Mouse (Mus musculus): ENCODE measurements around the gene Man2a1. TPM values are rescaled to one million over a fixed set of nuclear protein-coding genes. Genes with fewer than 3 reads are reported as not detected.

Gene Man2a1
- polyA plus RNA-seq, 1 experiment from 2014 or later: 11.5 TPM

DNA sequence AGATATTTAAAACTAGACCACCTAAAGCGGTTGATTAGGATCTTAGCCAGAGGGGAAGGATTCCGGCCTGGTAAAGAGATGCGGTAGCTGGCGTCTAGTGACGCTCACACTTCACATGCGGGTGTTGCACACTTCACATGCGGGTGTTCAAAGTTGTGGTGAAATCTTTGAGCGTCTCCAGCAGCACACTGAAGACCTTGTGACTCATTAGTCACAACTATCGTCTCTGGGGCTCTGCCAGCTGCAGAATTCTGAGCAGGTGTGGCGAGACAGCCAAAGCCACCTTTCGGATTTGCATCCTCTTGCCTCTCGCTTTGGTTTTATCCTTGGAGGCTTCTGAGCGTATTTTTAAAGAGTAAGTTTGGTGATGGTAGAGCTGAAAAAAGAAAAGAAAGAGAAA is 187.8 kb downstream of the Man2a1 start:
- WGBS (ENCODE audit: insufficient replicate concordance): 84% methylated on average over 13 of the region's 13 CpGs
- H3K4me1 ChIP-seq (ENCODE audit: insufficient read depth): no peaks in the 10 kb centered on the region
- no peaks in the 10 kb centered on the region for H3K27me3 ChIP-seq (ENCODE audit: insufficient read depth, low read length)
- no peak overlapping the region for H3K4me3 ChIP-seq (ENCODE audit: low read depth, low read length)
- H3K4me2 ChIP-seq (ENCODE audit: low read depth, low read length): no peak overlapping the region
- no peak for DNase-seq
- no peak overlapping the region for H3K27ac ChIP-seq (ENCODE audit: low read depth)
- H3K9me3 ChIP-seq (ENCODE audit: low read length): no peaks in the 10 kb centered on the region
- H3K36me3 ChIP-seq (replicated peaks; ENCODE audit: insufficient read depth, low read length): no peaks in the 10 kb centered on the region
- no peak for ATAC-seq
- H3K9ac ChIP-seq (replicated peaks): no peak overlapping the region
- TF ChIP-seq CTCF (IDR thresholded peaks at IDR 0.05; ENCODE audit: low read depth) (no peak), EP300 (IDR thresholded peaks at IDR 0.05; ENCODE audit: low read depth) (no peak)

- H3K9ac ChIP-seq (replicated peaks): no peak overlapping the region
- H3K27ac ChIP-seq (ENCODE audit: low read depth): no peak overlapping the region
- H3K4me2 ChIP-seq (ENCODE audit: low read depth, low read length): no peak overlapping the region
- TF ChIP-seq CTCF (IDR thresholded peaks at IDR 0.05; ENCODE audit: low read depth): no peak
- no peak for TF ChIP-seq EP300 (IDR thresholded peaks at IDR 0.05; ENCODE audit: low read depth)
- no peaks in the 10 kb centered on the region for H3K4me1 ChIP-seq (ENCODE audit: insufficient read depth)
- H3K36me3 ChIP-seq (replicated peaks; ENCODE audit: insufficient read depth, low read length): no peaks in the 10 kb centered on the region
- H3K27me3 ChIP-seq (ENCODE audit: insufficient read depth, low read length): no peaks in the 10 kb centered on the region
- 68% methylated on average over 3 of the region's 3 CpGs for WGBS (ENCODE audit: insufficient replicate concordance)
- ATAC-seq: no peak
- H3K4me3 ChIP-seq (ENCODE audit: low read depth, low read length): no peak overlapping the region
- DNase-seq: no peak
- H3K9me3 ChIP-seq (ENCODE audit: low read length): no peaks in the 10 kb centered on the region
Measured at GRCm38 (mm10) chr17:64789175-64789574, 188.6 kb downstream of the Man2a1 start.

- TF ChIP-seq CTCF (IDR thresholded peaks at IDR 0.05; ENCODE audit: low read depth) (no peak), EP300 (IDR thresholded peaks at IDR 0.05; ENCODE audit: low read depth) (no peak)
Measured at GRCm38 (mm10) chr17:64792076-64792475, 191.5 kb downstream of the Man2a1 start.

GRCm38 (mm10) chr17:64792623-64793022 is 192.1 kb downstream of the Man2a1 start:
- no peak for ATAC-seq
- no peak for DNase-seq
- H3K27me3 ChIP-seq (ENCODE audit: insufficient read depth, low read length): no peaks in the 10 kb centered on the region
- no peak overlapping the region for H3K4me3 ChIP-seq (ENCODE audit: low read depth, low read length)
- H3K27ac ChIP-seq (ENCODE audit: low read depth): no peak overlapping the region
- H3K4me2 ChIP-seq (ENCODE audit: low read depth, low read length): no peak overlapping the region
- 70% methylated on average over 5 of the region's 5 CpGs for WGBS (ENCODE audit: insufficient replicate concordance)
- TF ChIP-seq CTCF (IDR thresholded peaks at IDR 0.05; ENCODE audit: low read depth): no peak
- TF ChIP-seq EP300 (IDR thresholded peaks at IDR 0.05; ENCODE audit: low read depth): no peak
- no peaks in the 10 kb centered on the region for H3K36me3 ChIP-seq (replicated peaks; ENCODE audit: insufficient read depth, low read length)
- H3K4me1 ChIP-seq (ENCODE audit: insufficient read depth): no peaks in the 10 kb centered on the region
- no peak overlapping the region for H3K9ac ChIP-seq (replicated peaks)
- no peaks in the 10 kb centered on the region for H3K9me3 ChIP-seq (ENCODE audit: low read length)

More at GRCm38 (mm10) chr17:64792076-64792475, 191.5 kb downstream of the Man2a1 start:
- DNase-seq (no peak), ATAC-seq (no peak)
- Histone ChIP-seq H3K4me3 (ENCODE audit: low read depth, low read length) (no peak overlapping the region), H3K27ac (ENCODE audit: low read depth) (no peak overlapping the region), H3K4me2 (ENCODE audit: low read depth, low read length) (no peak overlapping the region), H3K4me1 (ENCODE audit: insufficient read depth) (no peaks in the 10 kb centered on the region), H3K9ac (replicated peaks) (no peak overlapping the region), H3K9me3 (ENCODE audit: low read length) (no peaks in the 10 kb centered on the region), H3K36me3 (replicated peaks; ENCODE audit: insufficient read depth, low read length) (no peaks in the 10 kb centered on the region), H3K27me3 (ENCODE audit: insufficient read depth, low read length) (no peaks in the 10 kb centered on the region)
- 80% methylated on average over 3 of the region's 3 CpGs for WGBS (ENCODE audit: insufficient replicate concordance)

DNA sequence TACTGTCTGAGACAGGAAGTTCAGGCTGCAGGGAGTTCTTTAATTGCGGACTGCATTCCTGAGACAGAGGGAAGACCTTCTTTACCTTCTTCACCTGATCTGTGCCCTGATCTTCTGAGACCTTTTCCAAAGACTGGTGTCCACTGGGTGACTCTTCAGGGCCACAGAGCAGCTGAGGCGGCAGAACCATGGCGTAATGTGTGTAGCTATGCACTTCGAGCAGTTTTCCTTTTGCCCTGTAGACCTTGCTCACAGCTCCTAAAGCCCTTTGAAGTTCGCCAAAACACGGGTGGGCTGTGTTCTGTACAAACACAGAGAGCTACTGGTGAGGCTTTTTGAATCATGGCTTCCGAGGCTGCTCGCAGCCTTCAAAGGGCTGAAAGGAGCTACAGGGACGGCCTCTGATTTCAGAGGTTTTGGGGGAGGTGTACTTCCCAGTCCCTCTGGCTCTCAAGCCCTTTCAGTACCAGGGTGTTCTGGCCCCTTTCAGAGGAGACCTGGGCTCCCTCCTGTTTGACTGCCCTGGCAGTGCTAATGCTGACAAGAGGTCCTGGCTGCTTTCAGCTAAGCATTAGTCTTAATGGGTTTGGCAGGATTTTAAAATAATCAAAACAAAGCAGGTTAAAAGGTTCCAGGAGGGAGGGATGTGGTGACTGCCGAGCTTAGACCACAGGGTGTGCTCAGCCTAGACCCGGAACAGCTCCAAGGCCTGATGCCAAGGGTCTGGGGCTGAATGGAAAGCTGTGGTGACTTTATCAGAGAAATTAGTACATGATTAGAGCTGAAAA is 201.8 kb downstream of the Man2a1 start:
- H3K27ac ChIP-seq (ENCODE audit: low read depth): no peak overlapping the region
- H3K9me3 ChIP-seq (ENCODE audit: low read length): no peaks in the 10 kb centered on the region
- no peak overlapping the region for H3K4me2 ChIP-seq (ENCODE audit: low read depth, low read length)
- ATAC-seq (no peak), DNase-seq (no peak)
- H3K9ac ChIP-seq (replicated peaks): no peak overlapping the region
- H3K27me3 ChIP-seq (ENCODE audit: insufficient read depth, low read length): no peaks in the 10 kb centered on the region
- 51% methylated on average over 11 of the region's 11 CpGs for WGBS (ENCODE audit: insufficient replicate concordance)
- H3K4me1 ChIP-seq (ENCODE audit: insufficient read depth): no peaks in the 10 kb centered on the region
- H3K36me3 ChIP-seq (replicated peaks; ENCODE audit: insufficient read depth, low read length): no peaks in the 10 kb centered on the region
- TF ChIP-seq EP300 (IDR thresholded peaks at IDR 0.05; ENCODE audit: low read depth) (no peak), CTCF (IDR thresholded peaks at IDR 0.05; ENCODE audit: low read depth) (no peak)
- no peak overlapping the region for H3K4me3 ChIP-seq (ENCODE audit: low read depth, low read length)

DNA sequence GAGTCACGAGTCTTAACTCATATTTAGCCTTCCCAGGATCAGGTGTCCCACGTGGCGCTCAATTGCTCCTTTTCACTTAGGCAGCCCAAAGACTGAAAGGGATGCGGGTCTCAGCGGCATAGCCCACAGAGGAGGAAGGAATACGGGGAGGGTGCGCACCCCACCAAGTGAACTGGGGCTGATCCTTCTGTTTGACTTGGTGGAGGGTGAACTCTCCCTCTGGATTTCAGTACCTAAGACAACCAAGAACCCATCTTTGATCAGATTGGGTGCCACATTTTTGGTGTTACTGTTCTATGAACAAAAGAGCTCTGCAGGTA is 202.4 kb downstream of the Man2a1 start:
- ATAC-seq (no peak), DNase-seq (no peak)
- Histone ChIP-seq H3K4me2 (ENCODE audit: low read depth, low read length) (no peak overlapping the region), H3K4me1 (ENCODE audit: insufficient read depth) (no peaks in the 10 kb centered on the region), H3K36me3 (replicated peaks; ENCODE audit: insufficient read depth, low read length) (no peaks in the 10 kb centered on the region), H3K9me3 (ENCODE audit: low read length) (no peaks in the 10 kb centered on the region), H3K9ac (replicated peaks) (no peak overlapping the region), H3K27ac (ENCODE audit: low read depth) (no peak overlapping the region), H3K4me3 (ENCODE audit: low read depth, low read length) (no peak overlapping the region), H3K27me3 (ENCODE audit: insufficient read depth, low read length) (no peaks in the 10 kb centered on the region)
- TF ChIP-seq EP300 (IDR thresholded peaks at IDR 0.05; ENCODE audit: low read depth) (no peak), CTCF (IDR thresholded peaks at IDR 0.05; ENCODE audit: low read depth) (no peak)
- WGBS (ENCODE audit: insufficient replicate concordance): 69% methylated on average over 7 of the region's 7 CpGs

Other genes with a start within 250 kb of the Man2a1 start
- gene 4930583I09Rik, start 235.3 kb downstream of the Man2a1 start, polyA plus RNA-seq (2015; fragmentation: Nextera tagmentation; extraction: Ambion mirVana): not detected in 2 replicates

Measured in liver, postnatal 0 days (tissue).